Mouse (Mus musculus): ENCODE data around the gene Fam45a. TPM values are rescaled to one million over a fixed set of nuclear protein-coding genes. Genes with fewer than 3 reads are reported as not detected.

Gene Fam45a
- total RNA-seq, 1 experiment: 17.0 TPM

DNA sequence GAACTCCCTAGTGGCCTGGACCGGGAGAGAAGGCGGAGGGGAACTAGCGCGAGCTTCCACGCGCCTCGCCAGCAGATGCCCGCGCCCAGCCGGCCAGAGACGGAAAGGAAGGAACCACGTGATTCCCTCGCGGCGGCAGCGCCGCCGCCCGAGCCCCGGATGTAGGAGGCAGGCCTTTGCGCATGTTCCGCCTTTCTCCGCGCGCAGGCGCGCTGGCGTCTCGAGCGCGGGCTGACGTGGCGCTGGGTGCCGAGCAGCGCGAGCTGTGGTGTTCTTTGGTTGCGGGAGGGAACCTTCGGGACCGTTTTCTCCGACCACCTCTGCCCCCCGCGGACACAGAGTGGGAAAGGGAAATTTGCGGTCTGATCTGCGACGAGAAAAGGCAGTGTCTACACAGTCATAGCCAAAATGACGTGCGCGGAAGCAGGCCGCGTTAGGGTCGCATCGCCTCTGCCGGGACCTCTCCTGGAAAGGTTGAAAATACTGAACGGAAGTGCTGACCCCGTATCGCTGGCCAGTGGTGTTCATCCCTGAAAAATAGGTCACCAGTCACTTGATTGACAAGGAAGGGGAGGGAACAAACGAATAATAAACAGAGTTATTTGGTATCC lies 20.7 kb upstream of the Fam45a start, which contains the start of gene Eif3a:
Eif3a (minus strand) TSS at position 108 of the 611 bp plus-strand sequence.
- peaks cover 4% of the 10 kb centered on the region; the same call in 1 of the 2 replicates for H3K36me3 ChIP-seq (ENCODE audit: control insufficient read depth, insufficient read depth, low read length, poor library complexity, severe bottlenecking)
- TF ChIP-seq HCFC1 (IDR thresholded peaks at IDR 0.05; ENCODE audit: borderline replicate concordance, insufficient read depth, low read length) (peak; percentile 81; the same call in 1 of the 2 replicates), ZNF384 (IDR thresholded peaks at IDR 0.05; ENCODE audit: low read depth, low read length) (no peak), CHD2 (IDR thresholded peaks at IDR 0.05; ENCODE audit: low read depth, low read length) (no peak), ZC3H11A (IDR thresholded peaks at IDR 0.05; ENCODE audit: borderline replicate concordance, low read depth, low read length) (no peak)
- H3K4me1 ChIP-seq (ENCODE audit: control insufficient read depth in 2 of 2, insufficient read depth in 2 of 2, low read length in 2 of 2, poor library complexity in 1 of 2): peaks cover 0 to 8% of the 10 kb centered on the region in 2 experiments; a peak in 2 of 4 replicates
- in situ Hi-C loops (cut with MboI; ENCODE audit: low sequenced_read_pairs in 2 of 2, unreplicated experiment in 2 of 2): no loop called here
- peak; percentile 80 for DNase-seq (ENCODE audit: low read depth, low spot score)
- H3K9ac ChIP-seq (ENCODE audit: insufficient read depth, low read depth, low read length, poor library complexity, severe bottlenecking): peak within 1 kb of the TSS; percentile 99
- H3K4me3 ChIP-seq (ENCODE audit: insufficient read depth in 1 of 2, low read depth in 1 of 2, low read length in 2 of 2, poor library complexity in 1 of 2, severe bottlenecking in 1 of 2): peak within 1 kb of the TSS; percentile 88 to 96
- H3K27ac ChIP-seq (ENCODE audit: insufficient read depth, low read depth, low read length, poor library complexity, severe bottlenecking): peak within 1 kb of the TSS; percentile 92
- no peaks in the 10 kb centered on the region for H3K9me3 ChIP-seq (ENCODE audit: control insufficient read depth, insufficient read depth, low read depth, low read length)

DNA sequence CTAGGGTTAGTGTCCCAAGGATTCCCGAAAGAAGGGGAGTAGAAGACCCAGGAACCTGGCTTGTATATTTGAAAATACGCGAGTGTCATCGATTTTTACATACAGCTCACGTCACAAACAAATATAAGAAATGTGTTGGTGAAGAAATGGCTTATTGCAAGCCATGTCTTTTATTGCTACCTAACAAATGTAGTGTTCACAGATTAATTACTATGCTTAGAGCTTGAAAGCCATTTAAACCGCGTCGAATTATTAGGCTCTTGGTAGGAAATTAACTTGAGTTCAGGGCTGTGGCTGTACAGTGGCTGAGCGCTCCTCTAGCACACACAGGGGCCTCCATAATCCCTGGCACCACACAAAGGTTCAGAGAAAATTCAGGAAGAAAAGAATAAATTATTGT lies 20.2 kb upstream of the Fam45a start:
- Histone ChIP-seq H3K36me3 (ENCODE audit: control insufficient read depth, insufficient read depth, low read length, poor library complexity, severe bottlenecking) (peaks cover 4% of the 10 kb centered on the region; the same call in 1 of the 2 replicates), H3K4me1 (ENCODE audit: control insufficient read depth in 2 of 2, insufficient read depth in 2 of 2, low read length in 2 of 2, poor library complexity in 1 of 2) (peaks cover 0 to 8% of the 10 kb centered on the region in 2 experiments; a peak in 2 of 4 replicates), H3K4me3 (ENCODE audit: insufficient read depth in 1 of 2, low read depth in 1 of 2, low read length in 2 of 2, poor library complexity in 1 of 2, severe bottlenecking in 1 of 2) (peak overlapping the region; percentile 88 to 96), H3K27ac (ENCODE audit: insufficient read depth, low read depth, low read length, poor library complexity, severe bottlenecking) (no peak overlapping the region; the same call in 1 of the 2 replicates), H3K9me3 (ENCODE audit: control insufficient read depth, insufficient read depth, low read depth, low read length) (no peaks in the 10 kb centered on the region), H3K9ac (ENCODE audit: insufficient read depth, low read depth, low read length, poor library complexity, severe bottlenecking) (peak overlapping the region; percentile 99)
- TF ChIP-seq HCFC1 (IDR thresholded peaks at IDR 0.05; ENCODE audit: borderline replicate concordance, insufficient read depth, low read length) (no peak), ZC3H11A (IDR thresholded peaks at IDR 0.05; ENCODE audit: borderline replicate concordance, low read depth, low read length) (no peak), MAFK (IDR thresholded peaks at IDR 0.05; ENCODE audit: insufficient read depth, low read depth, low read length) (no peak), ZNF384 (IDR thresholded peaks at IDR 0.05; ENCODE audit: low read depth, low read length) (no peak), CHD2 (IDR thresholded peaks at IDR 0.05; ENCODE audit: low read depth, low read length) (no peak)
- in situ Hi-C loops (cut with MboI; ENCODE audit: low sequenced_read_pairs in 2 of 2, unreplicated experiment in 2 of 2): no loop called here
- no peak for DNase-seq (ENCODE audit: low read depth, low spot score)

- Histone ChIP-seq H3K27ac (ENCODE audit: insufficient read depth, low read depth, low read length, poor library complexity, severe bottlenecking) (no peak overlapping the region), H3K9me3 (ENCODE audit: control insufficient read depth, insufficient read depth, low read depth, low read length) (no peaks in the 10 kb centered on the region), H3K9ac (ENCODE audit: insufficient read depth, low read depth, low read length, poor library complexity, severe bottlenecking) (no peak overlapping the region), H3K36me3 (ENCODE audit: control insufficient read depth, insufficient read depth, low read length, poor library complexity, severe bottlenecking) (0 out of 2 replicates have a peak, but pooled peaks cover 2% of the 10 kb centered on the region), H3K4me3 (ENCODE audit: insufficient read depth in 1 of 2, low read depth in 1 of 2, low read length in 2 of 2, poor library complexity in 1 of 2, severe bottlenecking in 1 of 2) (no peak overlapping the region), H3K4me1 (ENCODE audit: control insufficient read depth in 2 of 2, insufficient read depth in 2 of 2, low read length in 2 of 2, poor library complexity in 1 of 2) (peaks cover 0 to 4% of the 10 kb centered on the region in 2 experiments; a peak in 2 of 4 replicates)
- in situ Hi-C loops (cut with MboI; ENCODE audit: low sequenced_read_pairs in 2 of 2, unreplicated experiment in 2 of 2): no loop called here
- DNase-seq (ENCODE audit: low read depth, low spot score): no peak
- TF ChIP-seq ZC3H11A (IDR thresholded peaks at IDR 0.05; ENCODE audit: borderline replicate concordance, low read depth, low read length) (no peak), ZNF384 (IDR thresholded peaks at IDR 0.05; ENCODE audit: low read depth, low read length) (no peak), HCFC1 (IDR thresholded peaks at IDR 0.05; ENCODE audit: borderline replicate concordance, insufficient read depth, low read length) (no peak), CHD2 (IDR thresholded peaks at IDR 0.05; ENCODE audit: low read depth, low read length) (no peak), MAFK (IDR thresholded peaks at IDR 0.05; ENCODE audit: insufficient read depth, low read depth, low read length) (no peak)
Measured at GRCm38 (mm10) chr19:60793170-60793707, 18.1 kb upstream of the Fam45a start.

GRCm38 (mm10) chr19:60795244-60795643 lies 16.1 kb upstream of the Fam45a start:
- H3K36me3 ChIP-seq (ENCODE audit: control insufficient read depth, insufficient read depth, low read length, poor library complexity, severe bottlenecking): no peaks in the 10 kb centered on the region
- H3K4me1 ChIP-seq (ENCODE audit: control insufficient read depth in 2 of 2, insufficient read depth in 2 of 2, low read length in 2 of 2, poor library complexity in 1 of 2): peaks cover 0 to 4% of the 10 kb centered on the region in 2 experiments; a peak in 2 of 4 replicates
- no peak for DNase-seq (ENCODE audit: low read depth, low spot score)
- no peaks in the 10 kb centered on the region for H3K9me3 ChIP-seq (ENCODE audit: control insufficient read depth, insufficient read depth, low read depth, low read length)
- H3K27ac ChIP-seq (ENCODE audit: insufficient read depth, low read depth, low read length, poor library complexity, severe bottlenecking): no peak overlapping the region
- in situ Hi-C loops (cut with MboI; ENCODE audit: low sequenced_read_pairs in 2 of 2, unreplicated experiment in 2 of 2): no loop called here
- TF ChIP-seq HCFC1 (IDR thresholded peaks at IDR 0.05; ENCODE audit: borderline replicate concordance, insufficient read depth, low read length): no peak
- no peak overlapping the region for H3K9ac ChIP-seq (ENCODE audit: insufficient read depth, low read depth, low read length, poor library complexity, severe bottlenecking)
- no peak overlapping the region for H3K4me3 ChIP-seq (ENCODE audit: insufficient read depth in 1 of 2, low read depth in 1 of 2, low read length in 2 of 2, poor library complexity in 1 of 2, severe bottlenecking in 1 of 2)
